Mouse (Mus musculus): Measurements from ENCODE around the gene Camta2.

- TF ChIP-seq POLR2A (IDR thresholded peaks at IDR 0.05; ENCODE audit: borderline replicate concordance, extremely low read depth, insufficient read depth, insufficient read length, poor library complexity, severe bottlenecking) (no peak), CTCF (IDR thresholded peaks at IDR 0.05; ENCODE audit: borderline replicate concordance, extremely low read depth, insufficient read depth, insufficient read length) (no peak)
Measured at GRCm38 (mm10) chr11:70678576-70678975, 9.3 kb downstream of the Camta2 start.
